Mouse (Mus musculus) liver, embryonic 14.5 days (tissue): ENCODE results near the gene BC028528. TPM values are rescaled to one million over a fixed set of nuclear protein-coding genes. Genes with fewer than 3 reads are reported as not detected.

Experiments
- ATAC-seq: fragments of 200-750 bp; cut with Nextera tagmentation; 2 replicates; pipeline ENCODE4 v1.8.0; 2017; ENCODE audit warnings: moderate number of reproducible peaks, mild to moderate bottlenecking, moderate library complexity; ENCODE audit not compliant: insufficient read depth
- DNase-seq, 3 experiments: peaks; one replicate each; pipeline ENCODE4 v3.0.0-alpha.2; 2012 to 2013; ENCODE audit warnings: low read depth in 3 of 3, low spot score in 3 of 3
- H3K27ac ChIP-seq: fragments of 300-500 bp; sonication (generic); 2 replicates; pipeline ENCODE4 v1.5.1; 2014; ENCODE audit warnings: moderate library complexity, mild to moderate bottlenecking, control low read depth, inconsistent platforms
- H3K27me3 ChIP-seq: fragments of 300-500 bp; sonication (generic); 2 replicates; pipeline ENCODE4 v1.6.1; 2014; ENCODE audit warnings: mild to moderate bottlenecking, low read length, moderate library complexity; ENCODE audit not compliant: control insufficient read depth, insufficient read depth
- H3K36me3 ChIP-seq: fragments of 300-500 bp; sonication (generic); replicated peaks from 2 replicates; pipeline ENCODE4 v1.6.1; 2014; ENCODE audit warnings: low read depth; ENCODE audit not compliant: control insufficient read depth, insufficient read depth
- H3K4me1 ChIP-seq, 2 experiments: fragments of 200-500 bp in 1 of 2; fragments of 300-500 bp in 1 of 2; sonication (generic) in 1 of 2; replicated peaks; 2 replicates each; pipeline ENCODE4 v1.6.1; 2012 to 2014; ENCODE audit warnings: antibody characterized with exemption in 1 of 2, inconsistent platforms in 1 of 2, low read length in 1 of 2; ENCODE audit not compliant: control insufficient read depth in 2 of 2, insufficient read depth in 2 of 2
- H3K4me2 ChIP-seq: fragments of 300-500 bp; sonication (generic); 2 replicates; pipeline ENCODE4 v1.6.1; 2014; ENCODE audit warnings: low read depth, mild to moderate bottlenecking, control low read depth, moderate library complexity
- H3K4me3 ChIP-seq, 2 experiments: fragments of 200-500 bp in 1 of 2; fragments of 300-500 bp in 1 of 2; sonication (generic) in 1 of 2; 2 replicates each; pipeline ENCODE4 v1.5.1; 2012 to 2014; ENCODE audit warnings: low read depth in 2 of 2, low read length in 2 of 2, mild to moderate bottlenecking in 2 of 2, control low read depth in 1 of 2, inconsistent platforms in 1 of 2, moderate library complexity in 1 of 2; ENCODE audit not compliant: insufficient read depth in 1 of 2
- H3K9ac ChIP-seq: fragments of 300-500 bp; sonication (generic); replicated peaks from 2 replicates; pipeline ENCODE4 v1.6.1; 2014; ENCODE audit warnings: mild to moderate bottlenecking, control low read depth, moderate library complexity
- H3K9me3 ChIP-seq: fragments of 300-500 bp; sonication (generic); 2 replicates; pipeline ENCODE4 v1.6.1; 2016; ENCODE audit warnings: low read length, mixed read lengths; ENCODE audit not compliant: control insufficient read depth
- CTCF ChIP-seq: IDR thresholded peaks from 2 replicates; pipeline ENCODE4 v1.5.1; 2016; ENCODE audit warnings: antibody characterized with exemption, low read depth, control low read depth
- EP300 ChIP-seq: IDR thresholded peaks from 2 replicates; pipeline ENCODE4 v1.6.1; 2016; ENCODE audit warnings: antibody characterized with exemption, low read depth
- WGBS: fragments of 180-500 bp; shearing (Covaris S2); extraction: QIAGEN DNeasy Blood & Tissue Kit; methylation state at CpG from one replicate; pipeline ENCODE4 v1.1.7; 2014; ENCODE audit not compliant: insufficient replicate concordance; 5-methylcytosine and 5-hydroxymethylcytosine counted together
- polyA plus RNA-seq, 2 experiments: library from polyadenylated mRNA; depleted of rRNA in 1 of 2; stranded (reverse) in 1 of 2; unstranded in 1 of 2; fragments of >200 nt; fragmentation: Nextera tagmentation in 1 of 2; extraction: Ambion mirVana in 1 of 2; gene quantifications; 2 replicates each; pipeline versions ENCODE4 v1.2.1 to v1.2.3; 2012 to 2014

The BC028528 gene
- polyA plus RNA-seq, 2 experiments: 5.1 TPM

- ATAC-seq: no peak
- H3K9me3 ChIP-seq: no peaks in the 10 kb centered on the region
- H3K9ac ChIP-seq: no peak overlapping the region
- H3K27me3 ChIP-seq: no peaks in the 10 kb centered on the region
- H3K4me1 ChIP-seq: peaks cover 14 to 19% of the 10 kb centered on the region in 2 experiments
- H3K36me3 ChIP-seq: peaks cover 35% of the 10 kb centered on the region
- H3K4me2 ChIP-seq: peak overlapping the region; percentile 20; the same call in 1 of the 2 replicates
- 80% methylated on average over 7 of the region's 7 CpGs for WGBS
- no peak for TF ChIP-seq EP300
- TF ChIP-seq CTCF: no peak
- no peak for DNase-seq
- no peak overlapping the region for H3K4me3 ChIP-seq
- no peak overlapping the region for H3K27ac ChIP-seq
Observed at GRCm38 (mm10) chr3:95932566-95932965, 40.8 kb upstream of the BC028528 start.

GRCm38 (mm10) chr3:95932157-95932556 lies 40.4 kb upstream of the BC028528 start:
- WGBS: 51% methylated on average over 1 of the region's 1 CpGs
- Histone ChIP-seq H3K9me3 (no peaks in the 10 kb centered on the region), H3K27me3 (no peaks in the 10 kb centered on the region), H3K27ac (no peak overlapping the region), H3K4me1 (peaks cover 14 to 19% of the 10 kb centered on the region in 2 experiments), H3K4me2 (peak overlapping the region; percentile 20; the same call in 1 of the 2 replicates), H3K36me3 (peaks cover 31% of the 10 kb centered on the region), H3K9ac (no peak overlapping the region), H3K4me3 (no peak overlapping the region)
- ATAC-seq: no peak
- no peak for DNase-seq
- no peak for TF ChIP-seq EP300
- 0 out of 2 replicates have a peak, but pooled peaks have one; percentile 17 for TF ChIP-seq CTCF

- DNase-seq (no peak), ATAC-seq (no peak)
- Histone ChIP-seq H3K9ac (no peak overlapping the region), H3K4me1 (peaks cover 14 to 19% of the 10 kb centered on the region in 2 experiments), H3K27me3 (no peaks in the 10 kb centered on the region), H3K9me3 (no peaks in the 10 kb centered on the region), H3K4me2 (peak overlapping the region; percentile 90), H3K4me3 (peak overlapping the region in 1 of 2 experiments; percentile 96; a peak in 2 of 4 replicates), H3K36me3 (peaks cover 24% of the 10 kb centered on the region), H3K27ac (no peak overlapping the region)
- WGBS: 73% methylated on average over 1 of the region's 1 CpGs
- TF ChIP-seq CTCF (no peak), EP300 (no peak)
Observed at GRCm38 (mm10) chr3:95931471-95931870, 39.7 kb upstream of the BC028528 start.

GRCm38 (mm10) chr3:95930471-95930789 lies 38.6 kb upstream of the BC028528 start:
- H3K36me3 ChIP-seq: peaks cover 19% of the 10 kb centered on the region
- 0% methylated on average over 5 of the region's 5 CpGs for WGBS
- H3K9me3 ChIP-seq: no peaks in the 10 kb centered on the region
- peak overlapping the region; percentile 100 for H3K9ac ChIP-seq
- H3K4me2 ChIP-seq: peak overlapping the region; percentile 90
- ATAC-seq (no peak), DNase-seq (peak in 2 of 3 experiments; percentile 17 to 55)
- H3K4me3 ChIP-seq: peak overlapping the region; percentile 96 to 99
- H3K27ac ChIP-seq: peak overlapping the region; percentile 85
- H3K4me1 ChIP-seq: peaks cover 14 to 19% of the 10 kb centered on the region in 2 experiments
- no peaks in the 10 kb centered on the region for H3K27me3 ChIP-seq
- TF ChIP-seq EP300 (no peak), CTCF (no peak)

- H3K4me1 ChIP-seq: peaks cover 14 to 19% of the 10 kb centered on the region in 2 experiments
- under 1% methylated on average over 89 of the region's 105 CpGs for WGBS
- TF ChIP-seq EP300 (no peak), CTCF (no peak)
- peak overlapping the region; percentile 85 for H3K27ac ChIP-seq
- H3K36me3 ChIP-seq: peaks cover 13% of the 10 kb centered on the region
- no peaks in the 10 kb centered on the region for H3K27me3 ChIP-seq
- peak overlapping the region; percentile 96 to 99 for H3K4me3 ChIP-seq
- H3K9me3 ChIP-seq: no peaks in the 10 kb centered on the region
- DNase-seq: peak in 2 of 3 experiments; percentile 47 to 50
- H3K4me2 ChIP-seq: peak overlapping the region; percentile 90
- no peak for ATAC-seq
- peak overlapping the region; percentile 100 for H3K9ac ChIP-seq
Observed at GRCm38 (mm10) chr3:95929581-95930470, 38.0 kb upstream of the BC028528 start.
